Mouse (Mus musculus) adrenal gland (tissue): ENCODE measurements around the gene Cass4.

ENCODE experiments used
- intact Hi-C: fragments of 180-260 bp; cut with DNase I; formaldehyde crosslinking; loops from one replicate; pipeline ENCODE4 v1.15.1; 2025

The Cass4 gene

DNA sequence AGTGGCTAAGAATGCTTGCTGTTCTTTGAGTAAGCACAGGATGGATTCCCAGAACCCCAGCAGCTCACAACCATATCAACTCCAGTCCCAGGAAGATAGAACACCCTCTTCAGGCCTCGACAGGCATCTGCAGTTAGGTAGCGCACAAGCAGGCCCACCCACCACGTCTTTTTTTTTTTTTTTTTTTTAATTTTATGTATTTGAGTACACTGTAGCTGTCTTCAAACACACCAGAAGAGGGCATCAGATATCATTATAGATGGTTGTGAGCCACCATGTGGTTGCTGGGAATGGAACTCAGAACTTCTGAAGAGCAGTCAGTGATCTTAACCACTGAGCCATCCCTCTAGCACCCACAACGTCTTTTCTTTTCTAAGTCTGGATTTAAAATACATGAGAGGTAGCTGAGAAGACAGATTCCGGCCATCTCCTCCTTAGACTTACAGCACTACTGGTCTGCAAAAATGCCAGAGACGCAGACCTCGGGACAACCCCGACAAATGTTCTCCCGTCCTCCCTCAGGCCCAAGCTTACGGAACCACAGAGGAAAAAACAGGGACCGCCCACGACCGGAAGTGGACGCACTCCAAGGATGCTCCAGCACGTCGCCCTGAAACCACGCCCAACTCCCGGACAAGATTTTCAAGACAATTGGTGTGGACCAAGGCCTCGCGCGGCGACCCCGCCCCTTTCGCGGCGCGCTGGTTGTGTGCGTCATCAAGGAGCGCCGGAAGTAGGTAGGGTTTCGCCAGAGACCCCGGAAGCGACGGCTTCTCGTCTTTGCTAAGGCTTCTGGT is 46.4 kb downstream of the Cass4 start, which contains the start of gene Rtf2:
Gene Rtf2 (plus strand): TSS at position 714 of the 797 bp plus-strand sequence.
- intact Hi-C loops = loop anchor here (5.0 to 10.0 kb wide), 3 partner anchors 68 to 215 kb away; partner anchors contain the start of genes Aurka, Cstf1 and Fam210b

DNA sequence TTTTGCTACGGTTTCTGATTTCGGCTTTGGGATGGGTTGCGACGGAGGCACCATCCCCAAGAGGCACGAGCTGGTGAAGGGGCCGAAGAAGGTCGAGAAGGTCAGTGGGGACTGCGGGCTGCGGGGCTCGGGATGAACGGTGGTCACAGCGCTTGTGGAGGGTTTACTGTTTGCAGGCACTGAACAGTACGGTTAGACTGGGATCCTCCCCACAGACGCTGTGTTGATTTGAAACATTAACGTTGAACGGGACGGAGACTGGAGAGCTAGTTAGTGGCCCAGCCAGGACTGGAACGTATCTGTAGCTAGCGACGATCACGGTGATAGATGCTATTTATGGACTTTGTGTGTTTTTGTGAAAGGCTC is 47.0 kb downstream of the Cass4 start:
- intact Hi-C loops = loop anchor here (5.0 to 10.0 kb wide), 3 partner anchors 68 to 216 kb away; partner anchors contain the start of genes Aurka, Cstf1 and Fam210b

DNA sequence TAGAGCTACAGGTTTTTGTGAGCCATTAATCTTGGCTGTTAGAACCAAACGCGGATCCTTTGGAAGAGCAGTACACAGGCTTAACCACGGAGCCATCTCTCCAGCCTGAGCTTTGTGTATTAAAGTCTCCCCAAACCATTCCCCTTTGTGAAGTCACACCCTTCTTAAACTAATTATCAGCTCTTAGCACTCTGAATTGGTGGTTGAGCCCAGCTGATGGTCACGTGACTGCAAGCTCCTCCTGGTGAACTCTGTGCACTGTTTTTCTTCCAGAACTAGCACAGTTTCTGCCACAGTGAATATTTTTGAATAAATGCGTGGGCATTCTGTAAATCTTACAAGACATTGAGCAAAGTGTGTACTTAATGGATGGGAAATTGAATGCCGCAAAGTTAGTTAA is 47.6 kb downstream of the Cass4 start:
- intact Hi-C loops = loop anchor here (5.0 to 10.0 kb wide), 3 partner anchors 69 to 216 kb away; partner anchors contain the start of genes Aurka, Cstf1 and Fam210b

DNA sequence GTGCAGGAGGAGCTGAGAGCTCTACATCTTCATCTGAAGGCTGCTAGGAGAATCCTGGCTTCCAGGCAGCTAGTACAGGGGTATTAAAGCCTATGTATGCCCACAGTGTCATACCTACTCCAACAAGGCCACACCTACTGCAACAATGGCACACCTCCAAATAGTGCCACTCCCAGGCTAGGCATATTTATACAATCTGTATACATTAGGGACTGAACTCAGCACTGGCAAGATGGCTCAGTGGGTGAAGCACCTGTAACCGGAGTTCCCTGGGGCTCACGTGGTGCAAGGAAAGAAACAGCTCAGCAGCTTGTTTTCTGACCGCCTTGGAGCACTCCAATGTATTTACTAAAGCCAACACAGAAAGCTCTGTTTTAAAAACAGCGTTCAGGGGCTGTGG is 52.0 kb downstream of the Cass4 start:
- intact Hi-C loops = loop anchor here (10.0 kb wide), 1 partner anchor 221 kb away; no protein-coding TSS in a partner anchor

DNA sequence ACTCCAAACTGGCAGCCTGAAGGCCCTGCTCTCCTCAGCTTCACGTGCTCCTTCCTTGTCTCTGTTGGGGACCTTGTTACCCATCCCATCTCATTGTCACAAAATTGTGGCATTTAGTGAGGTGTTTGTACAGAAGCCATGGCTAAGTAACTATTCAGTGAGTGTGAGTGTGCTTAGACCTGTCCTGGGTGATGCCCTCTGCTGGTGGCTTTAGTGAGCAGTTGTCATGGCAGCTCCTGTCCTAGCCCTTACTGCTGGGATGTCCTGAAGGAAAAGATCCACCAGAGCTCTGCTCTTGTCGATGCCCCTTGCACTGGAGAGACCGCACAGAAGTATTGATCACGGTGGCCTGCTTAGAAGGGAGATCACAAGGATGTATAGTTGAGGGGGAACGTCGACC is 53.7 kb downstream of the Cass4 start:
- intact Hi-C loops = loop anchor here (10.0 kb wide), 1 partner anchor 223 kb away; no protein-coding TSS in a partner anchor

DNA sequence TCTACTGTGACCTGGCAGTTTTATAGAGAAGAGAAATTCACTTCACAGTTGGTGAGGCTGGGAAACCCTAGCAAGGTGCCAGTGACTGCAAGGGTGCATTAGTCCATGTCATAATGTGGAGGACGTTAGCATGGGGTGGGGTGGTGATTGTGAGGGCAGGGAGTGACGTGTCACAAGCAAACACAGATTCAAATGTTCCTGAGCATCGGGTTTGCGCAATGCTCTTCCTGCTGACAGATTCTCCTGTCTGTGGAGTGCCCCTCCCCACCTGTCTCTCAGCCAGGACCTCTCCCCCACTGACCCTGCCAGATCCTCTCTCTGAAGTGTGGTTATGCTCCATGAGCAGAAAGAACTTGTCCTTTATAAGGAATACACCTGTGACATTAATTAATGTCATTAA is 54.7 kb downstream of the Cass4 start:
- intact Hi-C loops = loop anchor here (10.0 kb wide), 1 partner anchor 224 kb away; no protein-coding TSS in a partner anchor

DNA sequence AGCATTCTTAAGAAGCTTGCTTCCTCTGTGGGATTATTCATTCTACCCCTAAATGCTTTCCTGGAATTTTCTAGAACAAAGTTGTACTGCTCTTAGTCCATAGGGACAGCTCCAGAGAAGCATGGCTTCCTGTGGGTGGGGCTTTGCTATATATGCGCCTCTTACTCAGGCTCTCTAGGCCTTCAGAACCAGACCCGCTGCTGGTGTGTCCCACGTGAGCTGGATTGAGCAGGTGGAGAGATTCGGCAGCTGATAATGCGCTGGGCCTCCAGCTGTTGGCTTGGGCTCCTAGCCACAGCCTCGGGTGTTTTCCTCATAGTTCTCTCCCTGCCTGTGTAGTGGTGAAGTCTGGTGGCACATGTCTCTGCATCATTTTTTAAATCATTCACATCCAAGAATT is 57.0 kb downstream of the Cass4 start:
- intact Hi-C loops = no loop called here

DNA sequence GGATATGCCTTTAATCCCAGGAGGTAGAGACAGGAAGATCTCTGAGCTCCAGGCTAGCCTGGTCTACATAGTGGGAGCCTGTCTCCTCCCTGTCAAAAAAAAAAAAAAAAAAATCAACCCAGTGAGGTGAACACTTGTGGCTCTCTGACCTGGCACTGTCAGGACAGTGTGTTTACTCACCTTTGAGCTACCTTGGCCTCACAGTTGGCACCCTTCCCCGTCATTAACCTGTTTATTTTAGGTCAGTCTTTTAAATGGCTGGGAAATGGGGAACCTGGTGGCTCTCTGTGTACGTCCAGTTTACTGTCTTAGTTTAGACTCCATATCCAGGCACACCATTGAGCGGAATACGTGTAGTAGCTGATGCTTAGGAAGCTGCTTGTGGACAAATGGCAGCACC is 58.4 kb downstream of the Cass4 start:
- intact Hi-C loops = no loop called here

DNA sequence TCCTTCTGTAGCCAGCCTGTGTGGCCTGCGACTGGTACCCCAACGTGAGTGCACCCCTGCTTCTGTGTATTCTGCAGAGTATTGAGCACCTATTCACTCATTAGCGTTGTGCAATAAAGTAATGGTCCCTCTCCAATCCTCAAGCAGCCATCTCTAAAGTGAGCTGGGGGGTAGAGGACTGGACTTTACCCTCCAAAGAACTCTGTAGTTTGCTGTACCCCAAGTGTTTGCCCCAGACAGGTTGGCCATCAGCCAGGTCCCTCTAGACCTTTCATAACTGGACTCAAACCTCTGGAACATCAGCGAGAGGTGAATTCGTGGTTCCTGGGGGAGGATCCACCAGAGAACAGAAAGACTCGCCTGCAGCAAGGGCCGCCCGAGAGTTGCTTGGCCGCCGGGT is 58.9 kb downstream of the Cass4 start:
- intact Hi-C loops = no loop called here

DNA sequence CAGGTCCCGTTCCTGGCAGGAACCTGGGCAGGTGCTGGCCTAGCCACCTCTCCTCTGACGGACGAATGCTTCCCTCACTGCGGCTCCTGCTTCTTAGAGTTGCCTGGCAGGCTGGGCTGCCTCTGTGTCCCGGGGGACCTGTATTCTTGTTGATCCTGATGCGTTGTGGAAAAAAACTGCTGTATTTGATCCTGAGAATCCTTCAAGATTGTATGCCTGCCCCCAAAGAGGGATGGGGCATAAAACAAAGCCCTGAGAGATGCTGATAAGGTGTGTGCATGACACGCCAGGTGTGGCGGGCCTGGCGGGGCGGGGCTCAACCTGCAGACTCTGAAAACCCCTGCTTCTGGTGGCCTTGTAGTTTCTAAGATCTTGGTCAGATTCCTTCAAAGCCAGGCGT is 64.9 kb downstream of the Cass4 start, which contains the start of gene Gcnt7:
Gene Gcnt7 (minus strand): TSS at position 101 of the 400 bp plus-strand sequence.
- intact Hi-C loops = no loop called here

DNA sequence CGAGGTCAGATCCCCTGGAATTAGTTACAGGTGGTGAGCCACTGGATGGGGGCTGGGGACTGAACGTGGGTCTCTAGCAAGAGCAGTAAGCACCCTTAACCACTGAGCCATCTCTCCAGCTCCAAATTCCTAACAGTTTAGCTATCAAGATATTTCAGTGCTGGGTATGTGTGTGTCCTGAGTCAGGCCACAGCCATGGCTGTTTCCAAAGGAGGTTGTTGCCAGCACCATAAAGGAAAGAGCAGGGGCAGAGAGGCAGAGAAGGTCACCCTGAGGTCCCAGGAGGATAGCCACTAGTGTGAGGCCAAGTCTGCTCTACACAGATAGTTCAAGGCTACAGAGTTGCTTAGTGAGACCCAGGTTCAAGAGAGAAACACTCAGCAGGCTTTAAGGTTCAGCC is 67.1 kb downstream of the Cass4 start:
- intact Hi-C loops = no loop called here

DNA sequence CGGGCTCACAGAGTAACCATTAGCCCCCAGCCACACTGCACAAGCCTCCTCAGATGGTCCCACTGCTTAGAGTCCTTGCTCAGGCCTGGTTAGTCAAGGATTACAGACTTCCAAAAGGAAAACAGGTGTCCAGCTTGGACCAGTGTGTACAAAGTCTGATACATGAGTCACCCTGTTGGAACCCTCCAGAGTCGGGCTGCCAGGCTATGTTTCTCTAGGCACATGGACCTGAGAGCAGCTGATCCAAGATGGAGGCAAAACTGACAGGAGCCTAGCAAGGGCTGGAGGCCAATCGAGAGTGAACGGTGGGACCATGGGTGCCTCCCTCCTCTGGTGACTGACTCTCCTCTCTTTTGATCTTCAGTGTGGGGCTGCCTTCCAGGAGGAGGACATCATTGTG is 69.2 kb downstream of the Cass4 start:
- intact Hi-C loops = no loop called here

DNA sequence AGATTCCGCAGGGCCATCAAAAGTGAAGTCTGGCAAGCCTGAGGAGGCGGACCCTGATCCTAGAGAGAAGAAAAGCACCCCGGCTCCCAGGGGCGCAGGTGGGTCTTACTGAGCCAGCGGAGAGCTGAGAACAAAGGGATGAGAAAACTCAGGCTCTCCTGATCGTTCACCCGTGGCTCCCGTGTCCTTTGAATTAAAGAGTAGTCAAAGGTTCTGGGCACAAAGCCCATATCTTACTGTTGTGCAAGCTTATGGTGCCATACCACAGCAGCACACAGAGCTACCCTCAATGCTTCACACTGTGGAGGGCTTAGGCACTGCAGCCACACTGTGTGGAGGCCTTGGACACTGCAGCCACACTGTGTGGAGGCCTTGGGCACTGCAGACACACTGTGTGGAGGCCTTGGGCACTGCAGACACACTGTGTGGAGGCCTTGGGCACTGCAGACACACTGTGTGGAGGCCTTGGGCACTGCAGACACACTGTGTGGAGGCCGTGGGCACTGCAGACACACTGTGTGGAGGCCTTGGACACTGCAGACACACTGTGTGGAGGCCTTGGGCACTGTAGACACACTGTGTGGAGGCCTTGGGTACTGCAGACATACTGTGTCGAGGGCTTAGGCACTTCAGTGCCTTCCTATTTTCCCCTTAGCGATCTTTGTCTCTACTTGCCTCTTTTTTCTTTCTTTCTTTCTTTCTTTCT is 73.0 kb downstream of the Cass4 start:
- intact Hi-C loops = no loop called here

DNA sequence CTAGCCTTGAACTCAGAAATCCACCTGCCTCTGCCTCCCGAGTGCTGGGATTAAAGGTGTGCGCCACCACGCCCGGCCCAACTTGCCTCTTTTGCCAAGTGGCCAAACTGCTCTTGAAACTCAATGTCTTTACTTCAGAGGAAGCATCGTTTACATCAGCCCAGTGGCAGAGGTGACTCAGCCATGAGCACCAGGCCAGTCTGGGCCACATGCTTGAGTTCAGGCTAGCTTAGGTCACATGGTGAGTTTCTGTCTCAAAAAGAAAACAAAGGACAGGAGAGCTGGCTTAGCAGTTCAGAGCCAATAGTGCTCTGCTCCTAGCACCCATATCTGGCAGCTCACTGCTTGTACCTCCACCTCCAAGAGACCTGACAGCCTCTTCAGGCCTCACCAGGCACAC is 73.6 kb downstream of the Cass4 start:
- intact Hi-C loops = no loop called here

DNA sequence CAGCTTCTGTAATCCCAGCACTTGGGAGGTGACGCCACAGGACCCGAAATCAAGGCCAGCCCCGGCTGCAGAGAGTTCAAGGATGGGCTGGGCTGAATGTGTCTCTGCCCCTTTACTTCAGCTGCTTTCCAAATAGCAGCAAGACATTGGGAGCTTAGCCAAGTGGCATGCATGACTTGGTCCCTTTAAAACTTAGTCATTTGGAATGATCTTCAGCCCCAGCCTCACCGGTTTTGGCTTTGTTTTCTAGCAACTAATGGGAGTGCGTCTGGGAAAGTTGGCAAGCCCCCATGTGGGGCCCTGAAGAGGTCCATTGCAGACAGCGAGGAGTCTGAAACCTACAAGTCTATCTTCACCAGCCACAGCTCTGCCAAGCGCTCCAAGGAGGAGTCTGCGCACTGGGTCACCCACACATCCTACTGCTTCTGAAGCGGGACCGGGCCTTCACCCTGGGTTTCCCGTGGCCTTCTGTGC is 74.8 kb downstream of the Cass4 start:
- intact Hi-C loops = no loop called here

DNA sequence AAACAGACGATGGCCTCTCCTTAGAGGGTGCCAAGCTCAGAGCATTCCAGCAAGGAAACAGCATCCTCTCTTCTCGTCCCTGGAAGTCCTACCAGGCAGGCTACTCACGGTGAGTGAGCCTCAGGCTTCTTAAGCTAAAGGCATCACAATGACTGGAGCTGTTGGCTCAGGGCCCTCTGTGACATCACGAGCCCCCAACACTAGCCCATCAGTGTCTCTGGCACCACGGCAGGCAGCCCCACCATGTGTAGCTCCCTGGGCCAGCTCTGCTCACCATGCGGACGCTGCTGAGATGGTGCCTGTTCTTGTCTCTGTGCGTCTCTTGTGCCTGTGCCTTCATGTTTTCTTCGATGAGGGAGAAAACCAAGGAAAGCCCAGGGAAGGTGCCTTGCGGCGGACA is 78.7 kb downstream of the Cass4 start, which contains the start of gene Fam209:
Gene Fam209 (plus strand): TSS at position 203 of the 400 bp plus-strand sequence.
- intact Hi-C loops = loop anchor here (10.0 kb wide), 1 partner anchor 522 kb away; no protein-coding TSS in a partner anchor

DNA sequence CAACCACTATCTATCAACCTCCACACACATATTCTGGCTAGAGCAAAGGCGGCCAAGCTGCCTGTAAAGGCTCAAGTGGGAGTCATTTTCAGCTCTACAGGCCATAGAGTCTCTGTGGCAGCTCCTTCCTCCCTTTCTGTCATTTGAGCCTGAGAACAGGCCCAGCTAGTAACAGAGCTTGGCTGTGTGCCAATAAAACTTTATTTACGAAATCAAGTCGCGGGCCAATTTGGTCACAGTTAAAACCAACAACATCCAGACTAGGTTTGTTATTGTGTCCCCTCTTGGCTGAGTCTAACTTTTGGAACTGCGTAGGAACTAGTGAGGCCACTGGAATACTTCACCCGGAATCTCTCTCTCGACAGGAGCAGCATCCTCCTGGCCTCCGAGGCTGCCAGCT is 80.0 kb downstream of the Cass4 start:
- intact Hi-C loops = loop anchor here (10.0 kb wide), 1 partner anchor 521 kb away; no protein-coding TSS in a partner anchor

DNA sequence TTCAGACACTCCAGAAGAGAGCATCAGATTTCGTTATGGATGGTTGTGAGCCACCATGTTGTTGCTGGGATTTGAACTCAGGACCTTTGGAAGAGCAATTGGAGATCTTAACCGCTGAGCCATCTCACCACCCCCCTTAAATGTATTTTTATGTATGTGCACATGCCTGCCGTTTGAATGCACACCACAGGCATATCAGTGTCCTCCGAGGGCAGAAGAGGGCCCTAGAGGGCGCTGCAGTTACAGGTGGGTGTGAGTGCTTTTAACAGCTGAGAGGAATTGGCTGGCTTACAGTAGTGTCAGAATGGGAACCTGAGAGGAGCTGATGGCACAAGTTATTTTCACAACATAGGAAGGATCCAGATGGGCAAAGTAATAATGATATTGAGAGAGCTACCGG is 81.4 kb downstream of the Cass4 start:
- intact Hi-C loops = loop anchor here (5.0 to 10.0 kb wide), 2 partner anchors 282 to 520 kb away; no protein-coding TSS in a partner anchor

DNA sequence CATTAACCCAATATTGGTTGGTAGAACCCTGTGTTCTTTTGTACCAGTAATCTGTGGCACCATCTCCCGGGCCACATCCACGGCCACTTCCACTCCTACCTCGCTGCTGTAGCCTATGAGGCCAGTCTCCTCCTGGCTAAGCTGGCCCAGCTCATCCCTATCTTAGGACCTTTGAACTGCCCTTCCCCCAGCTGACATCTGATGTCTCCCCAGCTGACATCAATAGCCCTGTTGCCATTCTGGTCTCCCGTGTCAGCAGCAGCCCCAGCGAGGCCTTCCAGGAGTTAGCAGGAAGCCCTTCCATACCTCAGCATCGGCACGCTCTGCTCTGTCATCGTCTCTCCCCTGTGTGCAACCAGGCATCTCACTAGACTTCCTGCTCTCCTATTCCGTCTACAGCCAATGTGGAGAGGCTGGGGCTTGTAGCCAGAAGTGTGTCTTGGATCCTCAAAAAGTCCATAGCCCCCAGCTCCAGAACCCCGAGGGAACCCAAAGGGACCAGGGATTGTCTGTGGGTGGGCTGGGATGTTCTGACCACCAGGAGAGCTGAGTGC is 83.2 kb downstream of the Cass4 start:
- intact Hi-C loops = loop anchor here (5.0 to 10.0 kb wide), 2 partner anchors 281 to 518 kb away; no protein-coding TSS in a partner anchor

DNA sequence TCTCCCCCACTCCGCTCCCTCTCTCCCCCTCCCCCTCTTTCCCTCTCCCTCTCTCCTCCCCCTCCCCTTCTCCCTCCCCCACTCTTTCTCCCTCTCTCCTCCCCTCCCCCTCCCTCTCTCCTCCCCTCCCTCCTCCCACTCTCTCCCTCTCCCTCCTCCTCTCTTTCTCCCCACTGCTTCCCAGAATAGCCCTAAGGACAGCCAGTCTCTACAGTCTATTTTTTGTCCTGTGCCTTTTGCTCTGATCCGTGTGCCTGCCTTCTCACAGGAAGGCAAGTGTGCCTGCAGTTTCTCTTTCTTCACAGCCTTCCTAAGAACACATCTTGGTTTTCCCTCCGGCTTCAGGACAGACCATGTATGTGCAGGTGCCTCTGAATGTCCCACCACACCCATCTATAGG is 83.8 kb downstream of the Cass4 start:
- intact Hi-C loops = loop anchor here (5.0 to 10.0 kb wide), 2 partner anchors 280 to 517 kb away; no protein-coding TSS in a partner anchor

DNA sequence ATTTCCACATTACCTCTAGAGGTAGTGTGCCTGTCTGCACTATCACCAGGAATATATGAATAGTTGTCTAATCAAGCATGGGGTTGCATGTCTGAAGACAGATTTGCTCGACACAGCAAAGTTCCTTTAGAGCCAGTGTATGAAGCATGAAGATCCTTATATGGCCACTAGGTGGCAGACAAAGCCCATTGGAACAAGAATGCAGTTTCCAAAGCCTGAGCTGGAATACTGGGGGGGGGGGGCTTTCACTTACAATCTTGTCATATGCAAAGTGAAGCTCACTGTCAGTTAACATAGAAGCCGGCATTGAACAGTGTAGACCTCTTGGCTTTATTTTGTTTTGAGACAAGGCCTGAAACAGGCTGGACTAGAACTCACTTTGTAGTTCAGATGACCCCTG is 84.3 kb downstream of the Cass4 start:
- intact Hi-C loops = loop anchor here (2.0 to 10.0 kb wide), 3 partner anchors 279 to 517 kb away; no protein-coding TSS in a partner anchor
